Mouse (Mus musculus) brain, embryonic 14.5 days (tissue): ENCODE data around the gene Adap1.

Experiments used
- CTCF ChIP-seq: fragments of 200-500 bp; IDR thresholded peaks from 2 replicates; pipeline ENCODE4 v1.5.1; 2012; ENCODE audit warnings: inconsistent platforms, mild to moderate bottlenecking, moderate library complexity, borderline replicate concordance; ENCODE audit not compliant: insufficient read depth, insufficient read length; ENCODE audit errors: extremely low read depth
- POLR2A ChIP-seq: fragments of 200-500 bp; IDR thresholded peaks from 2 replicates; pipeline ENCODE4 v1.6.1; 2012; ENCODE audit warnings: mild to moderate bottlenecking, inconsistent platforms, borderline replicate concordance; ENCODE audit not compliant: poor library complexity, insufficient read depth, insufficient read length, severe bottlenecking; ENCODE audit errors: extremely low read depth

DNA sequence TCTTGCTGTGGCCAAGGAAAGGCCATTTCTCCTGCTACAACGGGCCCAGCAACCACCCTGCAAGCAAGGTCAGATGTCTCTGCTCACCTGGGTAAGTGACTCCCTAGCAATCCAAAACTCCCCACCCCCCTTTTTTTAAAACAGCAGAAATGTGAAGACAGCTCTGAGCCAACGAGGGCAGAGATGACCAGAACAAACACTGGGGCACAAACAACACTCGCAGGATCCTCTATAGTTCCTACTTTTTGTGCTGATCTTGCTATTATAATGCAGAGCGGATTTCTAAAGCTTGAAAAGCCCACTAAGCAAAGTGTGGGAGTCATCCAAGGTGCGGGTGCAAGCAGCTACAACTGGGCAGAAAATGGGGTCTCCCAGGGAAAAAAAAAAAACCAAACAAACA, 45.7 kb upstream of the Adap1 start:
- TF ChIP-seq POLR2A (no peak), CTCF (no peak)
